In the genomic region with DNA sequence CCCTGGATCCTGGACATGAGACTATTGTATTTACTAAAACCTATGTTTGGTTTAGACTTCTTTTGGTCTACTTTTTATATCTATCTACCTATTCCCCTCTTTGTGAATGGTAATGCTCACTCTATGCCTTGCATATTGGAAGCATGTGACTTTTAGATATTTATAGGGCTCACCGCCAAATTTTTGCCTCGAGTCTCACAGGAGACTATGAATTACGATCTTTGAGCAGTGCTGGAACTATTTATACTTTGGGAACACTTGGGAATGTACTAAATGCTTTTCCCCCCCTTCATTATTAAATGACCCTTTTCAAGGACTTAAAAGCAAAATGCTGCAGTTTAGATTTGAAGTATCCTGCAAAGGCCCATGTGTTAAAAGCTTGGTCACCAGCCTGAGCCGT, we compare ENCODE assay signal across 24 mouse cellular contexts.
DNase-seq lines count a peak whose midpoint lies in the region; ATAC-seq and TF ChIP-seq lines count a peak whose summit lies in the region.
"Had no signal": no experiment of that assay in that cellular context is flagged by ENCODE, and none has a peak within 500 bp of the region (broad histone marks: within the 10 kb centered on the region; RNA-seq: fewer than 3 reads in every experiment).

No protein-coding gene starts in this region.

- H3K4me2 ChIP-seq in embryonic facial prominence, embryonic 14.5 days (ENCODE audit: low read depth, low read length), result no peak overlapping the region
- no peak overlapping the region for H3K4me2 ChIP-seq in kidney, postnatal 0 days (ENCODE audit: low read length)
- H3K4me2 ChIP-seq in midbrain, embryonic 11.5 days, result no peak overlapping the region
- no peak overlapping the region for H3K4me2 ChIP-seq in midbrain, embryonic 16.5 days (ENCODE audit: low read length)
- no peak overlapping the region for H3K4me2 ChIP-seq in limb, embryonic 14.5 days (replicated peaks; ENCODE audit: low read depth, low read length, severe bottlenecking)
- H3K4me2 ChIP-seq: embryonic facial prominence, embryonic 13.5 days; forebrain, embryonic 13.5 days; heart, embryonic 11.5 days; hindbrain, embryonic 13.5 days had no signal

- no peak overlapping the region for H3K4me3 ChIP-seq in embryonic facial prominence, embryonic 14.5 days (ENCODE audit: low read depth, low read length)
- no peak overlapping the region for H3K4me3 ChIP-seq in embryonic facial prominence, embryonic 10.5 days
- H3K4me3 ChIP-seq in kidney, postnatal 0 days (replicated peaks; ENCODE audit: low read depth, low read length), result no peak overlapping the region
- no peak overlapping the region for H3K4me3 ChIP-seq in midbrain, embryonic 11.5 days (ENCODE audit: low read depth, low read length)
- H3K4me3 ChIP-seq in midbrain, embryonic 16.5 days (ENCODE audit: low read depth, low read length), result no peak overlapping the region
- no peak overlapping the region for H3K4me3 ChIP-seq in limb, embryonic 14.5 days (replicated peaks; ENCODE audit: low read length)
- H3K4me3 ChIP-seq: embryonic facial prominence, embryonic 13.5 days; forebrain, embryonic 10.5 days; forebrain, embryonic 13.5 days; gastrocnemius, adult 2 months; hindbrain, embryonic 10.5 days; hindbrain, embryonic 13.5 days had no signal

- WGBS in embryonic facial prominence, embryonic 14.5 days, result 51% methylated on average over 4 of the region's 4 CpGs
- 86% methylated on average over 4 of the region's 4 CpGs for WGBS in embryonic facial prominence, embryonic 10.5 days
- 42% methylated on average over 4 of the region's 4 CpGs for WGBS in kidney, postnatal 0 days
- WGBS in midbrain, embryonic 11.5 days, result 91% methylated on average over 4 of the region's 4 CpGs
- WGBS in midbrain, embryonic 16.5 days, result 86% methylated on average over 4 of the region's 4 CpGs
- 28% methylated on average over 4 of the region's 4 CpGs for WGBS in limb, embryonic 14.5 days

- no peak overlapping the region for H3K9ac ChIP-seq in embryonic facial prominence, embryonic 14.5 days (ENCODE audit: low read depth, low read length)
- no peak overlapping the region for H3K9ac ChIP-seq in kidney, postnatal 0 days (ENCODE audit: low read depth, low read length)
- H3K9ac ChIP-seq in midbrain, embryonic 11.5 days (ENCODE audit: low read length), result no peak overlapping the region
- no peak overlapping the region for H3K9ac ChIP-seq in midbrain, embryonic 16.5 days (ENCODE audit: low read depth, low read length)
- H3K9ac ChIP-seq in limb, embryonic 14.5 days (ENCODE audit: low read depth, low read length, severe bottlenecking), result no peak overlapping the region
- H3K9ac ChIP-seq: embryonic facial prominence, embryonic 13.5 days; forebrain, embryonic 13.5 days; hindbrain, embryonic 13.5 days had no signal

- no peaks in the 10 kb centered on the region for H3K9me3 ChIP-seq in embryonic facial prominence, embryonic 14.5 days (ENCODE audit: control insufficient read depth, low read length)
- H3K9me3 ChIP-seq in embryonic facial prominence, embryonic 10.5 days, result no peaks in the 10 kb centered on the region
- no peaks in the 10 kb centered on the region for H3K9me3 ChIP-seq in kidney, postnatal 0 days (replicated peaks; ENCODE audit: low read length)
- H3K9me3 ChIP-seq in midbrain, embryonic 11.5 days (ENCODE audit: control insufficient read depth, low read length), result no peaks in the 10 kb centered on the region
- H3K9me3 ChIP-seq in midbrain, embryonic 16.5 days (replicated peaks; ENCODE audit: control insufficient read depth, low read length, poor library complexity, severe bottlenecking), result no peaks in the 10 kb centered on the region
- H3K9me3 ChIP-seq in limb, embryonic 14.5 days (ENCODE audit: control insufficient read depth, low read length), result no peaks in the 10 kb centered on the region
- H3K9me3 ChIP-seq: embryonic facial prominence, embryonic 13.5 days; forebrain, embryonic 10.5 days; forebrain, embryonic 13.5 days; hindbrain, embryonic 10.5 days; hindbrain, embryonic 13.5 days had no signal

- H3K4me1 ChIP-seq in embryonic facial prominence, embryonic 14.5 days (ENCODE audit: control insufficient read depth, insufficient read depth, low read length), result no peaks in the 10 kb centered on the region
- no peaks in the 10 kb centered on the region for H3K4me1 ChIP-seq in embryonic facial prominence, embryonic 10.5 days
- H3K4me1 ChIP-seq in kidney, postnatal 0 days (replicated peaks; ENCODE audit: insufficient read depth, low read length), result no peaks in the 10 kb centered on the region
- H3K4me1 ChIP-seq in midbrain, embryonic 11.5 days (ENCODE audit: control insufficient read depth, insufficient read depth, low read length), result no peaks in the 10 kb centered on the region
- H3K4me1 ChIP-seq in midbrain, embryonic 16.5 days (ENCODE audit: control insufficient read depth, insufficient read depth, low read length), result no peaks in the 10 kb centered on the region
- no peaks in the 10 kb centered on the region for H3K4me1 ChIP-seq in limb, embryonic 14.5 days (ENCODE audit: control insufficient read depth, insufficient read depth, low read length)
- H3K4me1 ChIP-seq: embryonic facial prominence, embryonic 13.5 days; forebrain, embryonic 10.5 days; forebrain, embryonic 13.5 days; hindbrain, embryonic 10.5 days; hindbrain, embryonic 13.5 days had no signal

- H3K36me3 ChIP-seq in embryonic facial prominence, embryonic 14.5 days (ENCODE audit: control insufficient read depth, insufficient read depth, low read length), result no peaks in the 10 kb centered on the region
- no peaks in the 10 kb centered on the region for H3K36me3 ChIP-seq in embryonic facial prominence, embryonic 10.5 days (replicated peaks)
- H3K36me3 ChIP-seq in kidney, postnatal 0 days (ENCODE audit: insufficient read depth, low read length), result no peaks in the 10 kb centered on the region
- no peaks in the 10 kb centered on the region for H3K36me3 ChIP-seq in midbrain, embryonic 11.5 days (ENCODE audit: control insufficient read depth, insufficient read depth, low read length)
- no peaks in the 10 kb centered on the region for H3K36me3 ChIP-seq in midbrain, embryonic 16.5 days (ENCODE audit: control insufficient read depth, insufficient read depth, low read length)
- no peaks in the 10 kb centered on the region for H3K36me3 ChIP-seq in limb, embryonic 14.5 days (ENCODE audit: control insufficient read depth, insufficient read depth, low read length)
- H3K36me3 ChIP-seq: embryonic facial prominence, embryonic 13.5 days; forebrain, embryonic 10.5 days; hindbrain, embryonic 10.5 days; hindbrain, embryonic 13.5 days had no signal

- TF ChIP-seq CTCF in kidney, postnatal 0 days (IDR thresholded peaks at IDR 0.05; ENCODE audit: low read depth), result no peak

- H3K27me3 ChIP-seq in embryonic facial prominence, embryonic 14.5 days (replicated peaks; ENCODE audit: control insufficient read depth, insufficient read depth, low read length), result no peaks in the 10 kb centered on the region
- H3K27me3 ChIP-seq in embryonic facial prominence, embryonic 10.5 days (replicated peaks; ENCODE audit: low read depth, poor library complexity, severe bottlenecking), result no peaks in the 10 kb centered on the region
- H3K27me3 ChIP-seq in kidney, postnatal 0 days (ENCODE audit: insufficient read depth, low read length), result no peaks in the 10 kb centered on the region
- no peaks in the 10 kb centered on the region for H3K27me3 ChIP-seq in midbrain, embryonic 11.5 days (ENCODE audit: control insufficient read depth, insufficient read depth, low read length)
- H3K27me3 ChIP-seq in midbrain, embryonic 16.5 days (ENCODE audit: control insufficient read depth, insufficient read depth, low read depth, low read length), result no peaks in the 10 kb centered on the region
- no peaks in the 10 kb centered on the region for H3K27me3 ChIP-seq in limb, embryonic 14.5 days (ENCODE audit: control insufficient read depth, insufficient read depth, low read length)
- H3K27me3 ChIP-seq: embryonic facial prominence, embryonic 13.5 days; forebrain, embryonic 13.5 days; hindbrain, embryonic 13.5 days had no signal

- no peak overlapping the region for H3K27ac ChIP-seq in embryonic facial prominence, embryonic 14.5 days (replicated peaks; ENCODE audit: low read depth, low read length)
- H3K27ac ChIP-seq in embryonic facial prominence, embryonic 10.5 days (replicated peaks), result no peak overlapping the region
- no peak overlapping the region for H3K27ac ChIP-seq in kidney, postnatal 0 days
- no peak overlapping the region for H3K27ac ChIP-seq in midbrain, embryonic 11.5 days (ENCODE audit: low read depth, low read length)
- no peak overlapping the region for H3K27ac ChIP-seq in midbrain, embryonic 16.5 days (ENCODE audit: low read length)
- H3K27ac ChIP-seq in limb, embryonic 14.5 days (replicated peaks; ENCODE audit: low read depth, low read length), result no peak overlapping the region
- H3K27ac ChIP-seq: embryonic facial prominence, embryonic 13.5 days; forebrain, embryonic 10.5 days; forebrain, embryonic 13.5 days; gastrocnemius, adult 2 months; hindbrain, embryonic 10.5 days; hindbrain, embryonic 13.5 days had no signal

- TF ChIP-seq POLR2A in limb, embryonic 14.5 days (IDR thresholded peaks at IDR 0.05; ENCODE audit: borderline replicate concordance, extremely low read depth, insufficient read depth, insufficient read length), result no peak

- DNase-seq in embryonic facial prominence, embryonic 14.5 days (ENCODE audit: low spot score), result peak; percentile 39
- no peak for DNase-seq in embryonic facial prominence, embryonic 10.5 days (ENCODE audit: low spot score)
- DNase-seq in kidney, postnatal 0 days (ENCODE audit: low spot score), result peak; percentile 69
- DNase-seq in kidney, adult 9 months, result no peak
- peak; percentile 41 for DNase-seq in midbrain, embryonic 11.5 days (ENCODE audit: low spot score, missing footprints)
- DNase-seq in limb, embryonic 14.5 days (ENCODE audit: low spot score), result peak; percentile 22
- DNase-seq in frontal cortex, postnatal 25 days (ENCODE audit: low spot score in 2 of 2), result no peak
- DNase-seq: adrenal gland, adult 2 months; adrenal gland, postnatal 14 days; cerebellum, adult 11 months; cerebellum, adult 2 months; cerebellum, adult 9-11 months; cerebellum, postnatal 25 days; gastrocnemius, adult 2 months; gastrocnemius, postnatal 14 days had no signal

- ATAC-seq in embryonic facial prominence, embryonic 14.5 days (ENCODE audit: low read depth), result no peak
- ATAC-seq in kidney, postnatal 0 days (replicated peaks; ENCODE audit: low FRiP score, low read depth), result no peak
- ATAC-seq in midbrain, embryonic 11.5 days (ENCODE audit: low FRiP score), result no peak
- no peak for ATAC-seq in midbrain, embryonic 16.5 days
- ATAC-seq in limb, embryonic 14.5 days (ENCODE audit: low FRiP score, low read depth), result no peak
- ATAC-seq: forebrain, embryonic 13.5 days; forebrain, embryonic 16.5 days; hindbrain, embryonic 16.5 days had no signal

Comparison
In these comparisons a context has a peak if more than half of its experiments do, and no peak if none do; other contexts are left out.
1. DNase-seq: peak in embryonic facial prominence, embryonic 14.5 days (single experiment), kidney, postnatal 0 days (single experiment), midbrain, embryonic 11.5 days (single experiment) and limb, embryonic 14.5 days (single experiment); none in embryonic facial prominence, embryonic 10.5 days (single experiment), kidney, adult 9 months (single experiment) and frontal cortex, postnatal 25 days (0 of 2).